Mouse (Mus musculus) hematopoietic stem cell, adult 5-6 weeks (primary cell): ENCODE measurements around the gene Gm10300. TPM values are rescaled to one million over a fixed set of nuclear protein-coding genes. Genes with fewer than 3 reads are reported as not detected.

Experiments used
- ATAC-seq, 2 experiments: fragments of 125-278 bp in 1 of 2; replicated peaks in 1 of 2; 2 replicates each; pipeline ENCODE4 v1.8.0; 2016 to 2017; ENCODE audit warnings: inconsistent platforms in 2 of 2, mild to moderate bottlenecking in 2 of 2, moderate number of reproducible peaks in 2 of 2, low read depth in 1 of 2, moderate TSS enrichment in 1 of 2; ENCODE audit not compliant: low FRiP score in 2 of 2, poor library complexity in 2 of 2, severe bottlenecking in 2 of 2, insufficient read depth in 1 of 2, low TSS enrichment in 1 of 2
- total RNA-seq: library from RNA; stranded (forward); fragments of 172-1452, 232-1000 nt; gene quantifications from 2 replicates; pipeline ENCODE4 v1.2.3, GENCODE M21; 2017

Gene Gm10300
- total RNA-seq, 1 experiment from 2014 or later = 2.3 TPM

- ATAC-seq = no peak
Measured at GRCm38 (mm10) chr4:132111227-132111626, 36.7 kb downstream of the Gm10300 start.

- peak; percentile 2 to 10; a peak in 1 of 4 replicates for ATAC-seq
Measured at GRCm38 (mm10) chr4:132113411-132114095, 39.1 kb downstream of the Gm10300 start.

- ATAC-seq = no peak
Measured at GRCm38 (mm10) chr4:132116315-132116714, 41.8 kb downstream of the Gm10300 start.

GRCm38 (mm10) chr4:132119566-132119965, 45.1 kb downstream of the Gm10300 start:
- ATAC-seq = no peak

- ATAC-seq = no peak
Measured at GRCm38 (mm10) chr4:132121674-132122073, 47.2 kb downstream of the Gm10300 start.

GRCm38 (mm10) chr4:132123166-132123565, 48.7 kb downstream of the Gm10300 start:
- ATAC-seq = no peak

Other genes starting within 250 kb of the Gm10300 start
- gene Ptpru, start 236.4 kb upstream of the Gm10300 start, total RNA-seq = 0.40 and 0.44 TPM in 2 replicates
- gene Mecr, start 231.2 kb upstream of the Gm10300 start, total RNA-seq = 22.0 and 25.9 TPM in 2 replicates
- 66.5 and 97.5 TPM in 2 replicates for gene Srsf4, start 201.1 kb upstream of the Gm10300 start, total RNA-seq
- 0.79 TPM in 1 of 2 replicates, not detected in the other for gene Tmem200b, start 152.9 kb upstream of the Gm10300 start, total RNA-seq
- 63.9 and 72.9 TPM in 2 replicates for gene Epb41, start 624 bp downstream of the Gm10300 start, total RNA-seq
- 0.06 TPM in 1 of 2 replicates, not detected in the other for gene Oprd1, start 69.8 kb downstream of the Gm10300 start, total RNA-seq
- 77.9 and 81.3 TPM in 2 replicates for gene Ythdf2, start 137.6 kb downstream of the Gm10300 start, total RNA-seq
- gene Gmeb1, start 186.9 kb downstream of the Gm10300 start, total RNA-seq = 25.0 and 31.9 TPM in 2 replicates
- gene Taf12, start 199.7 kb downstream of the Gm10300 start, total RNA-seq = 21.3 and 44.1 TPM in 2 replicates
- not detected in 2 replicates for gene Rab42, start 228.7 kb downstream of the Gm10300 start, total RNA-seq